Mouse (Mus musculus) liver, embryonic 14.5 days (tissue): ENCODE measurements around the gene Rassf3. TPM values are rescaled to one million over a fixed set of nuclear protein-coding genes. Genes with fewer than 3 reads are reported as not detected.
A peak's percentile ranks its signal among the peaks of the same experiment; 100 is the strongest.

Experiments used
- ATAC-seq: fragments of 200-750 bp; cut with Nextera tagmentation; 2 replicates; pipeline ENCODE4 v1.8.0; 2017; ENCODE audit warnings: moderate number of reproducible peaks, mild to moderate bottlenecking, moderate library complexity; ENCODE audit not compliant: insufficient read depth
- DNase-seq, 3 experiments: peaks; one replicate each; pipeline ENCODE4 v3.0.0-alpha.2; 2012 to 2013; ENCODE audit warnings: low read depth in 3 of 3, low spot score in 3 of 3
- H3K27ac ChIP-seq: fragments of 300-500 bp; sonication (generic); 2 replicates; pipeline ENCODE4 v1.5.1; 2014; ENCODE audit warnings: moderate library complexity, mild to moderate bottlenecking, control low read depth, inconsistent platforms
- H3K27me3 ChIP-seq: fragments of 300-500 bp; sonication (generic); 2 replicates; pipeline ENCODE4 v1.6.1; 2014; ENCODE audit warnings: mild to moderate bottlenecking, low read length, moderate library complexity; ENCODE audit not compliant: control insufficient read depth, insufficient read depth
- H3K36me3 ChIP-seq: fragments of 300-500 bp; sonication (generic); replicated peaks from 2 replicates; pipeline ENCODE4 v1.6.1; 2014; ENCODE audit warnings: low read depth; ENCODE audit not compliant: control insufficient read depth, insufficient read depth
- H3K4me1 ChIP-seq, 2 experiments: fragments of 200-500 bp in 1 of 2; fragments of 300-500 bp in 1 of 2; sonication (generic) in 1 of 2; replicated peaks; 2 replicates each; pipeline ENCODE4 v1.6.1; 2012 to 2014; ENCODE audit warnings: antibody characterized with exemption in 1 of 2, inconsistent platforms in 1 of 2, low read length in 1 of 2; ENCODE audit not compliant: control insufficient read depth in 2 of 2, insufficient read depth in 2 of 2
- H3K4me2 ChIP-seq: fragments of 300-500 bp; sonication (generic); 2 replicates; pipeline ENCODE4 v1.6.1; 2014; ENCODE audit warnings: low read depth, mild to moderate bottlenecking, control low read depth, moderate library complexity
- H3K4me3 ChIP-seq, 2 experiments: fragments of 200-500 bp in 1 of 2; fragments of 300-500 bp in 1 of 2; sonication (generic) in 1 of 2; 2 replicates each; pipeline ENCODE4 v1.5.1; 2012 to 2014; ENCODE audit warnings: low read depth in 2 of 2, low read length in 2 of 2, mild to moderate bottlenecking in 2 of 2, control low read depth in 1 of 2, inconsistent platforms in 1 of 2, moderate library complexity in 1 of 2; ENCODE audit not compliant: insufficient read depth in 1 of 2
- H3K9ac ChIP-seq: fragments of 300-500 bp; sonication (generic); replicated peaks from 2 replicates; pipeline ENCODE4 v1.6.1; 2014; ENCODE audit warnings: mild to moderate bottlenecking, control low read depth, moderate library complexity
- H3K9me3 ChIP-seq: fragments of 300-500 bp; sonication (generic); 2 replicates; pipeline ENCODE4 v1.6.1; 2016; ENCODE audit warnings: low read length, mixed read lengths; ENCODE audit not compliant: control insufficient read depth
- CTCF ChIP-seq: IDR thresholded peaks from 2 replicates; pipeline ENCODE4 v1.5.1; 2016; ENCODE audit warnings: antibody characterized with exemption, low read depth, control low read depth
- EP300 ChIP-seq: IDR thresholded peaks from 2 replicates; pipeline ENCODE4 v1.6.1; 2016; ENCODE audit warnings: antibody characterized with exemption, low read depth
- WGBS: fragments of 180-500 bp; shearing (Covaris S2); extraction: QIAGEN DNeasy Blood & Tissue Kit; methylation state at CpG from one replicate; pipeline ENCODE4 v1.1.7; 2014; ENCODE audit not compliant: insufficient replicate concordance; 5-methylcytosine and 5-hydroxymethylcytosine counted together
- polyA plus RNA-seq, 2 experiments: library from polyadenylated mRNA; depleted of rRNA in 1 of 2; stranded (reverse) in 1 of 2; unstranded in 1 of 2; fragments of >200 nt; fragmentation: Nextera tagmentation in 1 of 2; extraction: Ambion mirVana in 1 of 2; gene quantifications; 2 replicates each; pipeline versions ENCODE4 v1.2.1 to v1.2.3; 2012 to 2014

Rassf3 gene
- polyA plus RNA-seq, 2 experiments = 7.9 to 8.6 TPM

DNA sequence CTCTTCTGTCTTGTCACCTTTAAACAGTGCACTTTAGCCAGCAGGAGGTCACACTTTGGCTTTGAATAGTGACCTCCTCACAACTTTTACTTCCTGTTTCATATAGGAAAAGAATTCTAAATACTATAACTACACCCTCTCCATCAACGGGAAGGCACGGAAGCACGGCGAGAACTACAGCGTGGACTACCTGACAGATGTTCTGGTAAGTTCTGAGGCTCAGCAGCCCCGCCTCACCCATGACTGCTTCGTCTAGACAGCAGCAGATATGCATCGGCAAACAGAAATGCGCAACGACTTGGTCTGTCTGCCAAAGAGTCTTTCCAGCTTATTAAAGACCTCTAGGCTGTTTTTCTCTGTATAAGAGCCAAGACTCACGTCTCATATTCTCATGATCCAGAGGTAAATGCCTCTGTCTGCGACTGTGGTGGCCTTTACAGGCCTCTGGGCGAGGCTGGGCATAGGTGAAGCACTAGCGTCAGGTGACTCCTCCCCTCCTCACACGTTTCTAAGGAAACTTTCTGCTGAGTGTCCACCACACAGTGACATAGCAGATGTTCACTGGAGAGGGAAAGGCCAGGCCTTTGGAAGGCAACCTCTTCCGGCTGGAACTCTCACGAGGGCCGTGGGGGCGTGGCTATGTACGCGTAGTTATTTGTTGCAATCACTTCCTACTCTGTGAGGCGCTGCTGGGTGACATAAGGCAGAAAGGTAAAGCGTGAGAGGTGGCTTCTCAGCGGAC is 99.4 kb downstream of the Rassf3 start:
- no peak overlapping the region for H3K4me3 ChIP-seq
- H3K36me3 ChIP-seq = peaks cover 6% of the 10 kb centered on the region
- no peak overlapping the region for H3K9ac ChIP-seq
- no peak for ATAC-seq
- H3K9me3 ChIP-seq = no peaks in the 10 kb centered on the region
- H3K27ac ChIP-seq = no peak overlapping the region
- TF ChIP-seq CTCF (no peak), EP300 (no peak)
- no peak overlapping the region for H3K4me2 ChIP-seq
- 83% methylated on average over 24 of the region's 24 CpGs for WGBS
- no peak for DNase-seq
- peaks cover 6 to 17% of the 10 kb centered on the region in 2 experiments for H3K4me1 ChIP-seq
- H3K27me3 ChIP-seq = no peaks in the 10 kb centered on the region

DNA sequence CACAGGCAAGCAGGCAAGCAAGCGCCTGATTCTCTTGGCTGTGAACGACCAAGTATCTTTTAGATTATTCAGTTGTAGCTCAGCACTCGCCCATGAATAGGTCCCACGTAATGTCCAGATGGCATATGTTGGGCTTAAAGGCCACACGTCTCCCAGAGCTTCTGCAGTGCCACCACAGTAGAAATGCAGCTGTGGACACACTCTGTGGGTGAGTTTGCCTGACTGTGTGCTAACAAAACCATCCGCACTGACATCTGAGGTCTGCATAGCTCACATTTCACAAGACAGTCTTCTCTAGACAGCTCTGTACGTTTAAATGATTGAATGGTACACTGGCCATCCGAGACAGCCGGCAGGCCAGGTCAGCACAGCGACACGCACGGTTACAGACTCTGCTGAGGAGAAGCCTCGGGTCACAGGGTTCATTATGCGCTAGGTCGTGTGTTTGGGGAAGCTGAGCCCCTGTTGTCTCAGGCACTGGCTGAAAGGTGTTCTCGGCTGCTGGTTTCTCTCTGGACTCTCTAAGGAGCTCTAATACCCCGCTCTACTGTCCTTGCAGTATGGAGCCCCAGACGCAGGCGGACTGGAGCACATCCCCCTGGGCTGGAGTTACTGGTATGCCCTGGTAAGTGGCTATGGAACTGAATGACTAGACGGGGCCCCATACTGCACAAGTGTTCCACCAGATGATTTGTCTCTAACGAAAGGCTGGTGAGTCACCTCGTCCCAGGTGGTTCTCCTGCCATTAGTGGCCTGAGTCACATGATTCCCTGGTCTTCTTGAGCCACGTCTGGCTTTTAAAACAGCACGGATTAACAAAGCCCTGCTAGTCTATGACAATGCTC is 100.3 kb downstream of the Rassf3 start:
- Histone ChIP-seq H3K4me1 (peaks cover 6 to 17% of the 10 kb centered on the region in 2 experiments), H3K27me3 (no peaks in the 10 kb centered on the region), H3K27ac (no peak overlapping the region), H3K36me3 (peaks cover 6% of the 10 kb centered on the region), H3K4me2 (no peak overlapping the region; the same call in 1 of the 2 replicates), H3K9ac (no peak overlapping the region), H3K4me3 (no peak overlapping the region), H3K9me3 (no peaks in the 10 kb centered on the region)
- no peak for TF ChIP-seq EP300
- TF ChIP-seq CTCF = no peak
- DNase-seq = no peak
- 77% methylated on average over 24 of the region's 24 CpGs for WGBS
- no peak for ATAC-seq

- H3K9me3 ChIP-seq = no peaks in the 10 kb centered on the region
- WGBS = 28% methylated on average over 17 of the region's 17 CpGs
- H3K4me3 ChIP-seq = no peak overlapping the region
- peak in 2 of 3 experiments; percentile 25 to 48 for DNase-seq
- peak; percentile 79 for ATAC-seq
- H3K4me2 ChIP-seq = peak overlapping the region; percentile 54
- H3K27me3 ChIP-seq = no peaks in the 10 kb centered on the region
- H3K27ac ChIP-seq = no peak overlapping the region; the same call in 1 of the 2 replicates
- TF ChIP-seq CTCF (no peak), EP300 (no peak)
- peaks cover 4% of the 10 kb centered on the region for H3K36me3 ChIP-seq
- H3K4me1 ChIP-seq = peaks cover 6 to 17% of the 10 kb centered on the region in 2 experiments
- H3K9ac ChIP-seq = peak overlapping the region; percentile 37; the same call in 1 of the 2 replicates
Measured at GRCm38 (mm10) chr10:121374693-121375620, 101.2 kb downstream of the Rassf3 start.

DNA sequence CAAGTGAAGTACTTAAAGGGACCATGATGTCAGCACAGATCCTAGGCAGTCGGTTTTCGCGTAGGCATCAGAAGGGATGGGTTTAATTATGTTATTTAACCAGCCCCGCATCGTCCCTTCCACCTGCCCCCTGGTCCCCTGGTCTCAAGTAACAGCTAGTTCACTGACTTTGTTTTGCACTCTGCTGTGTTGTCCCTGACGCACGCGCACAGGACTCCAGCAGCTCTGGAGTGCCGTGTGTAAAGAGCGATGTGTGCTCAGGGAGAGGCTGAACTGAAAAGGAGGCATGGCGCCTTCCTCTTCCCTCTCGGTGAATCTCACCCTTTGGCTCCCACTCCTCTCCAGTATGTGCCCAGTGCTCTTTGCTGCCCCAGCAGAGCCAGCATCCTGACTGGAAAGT is 102.1 kb downstream of the Rassf3 start:
- H3K27ac ChIP-seq = no peak overlapping the region
- no peak for ATAC-seq
- no peaks in the 10 kb centered on the region for H3K27me3 ChIP-seq
- no peak overlapping the region for H3K4me3 ChIP-seq
- no peak overlapping the region for H3K4me2 ChIP-seq
- H3K36me3 ChIP-seq = no peaks in the 10 kb centered on the region; the same call in none of the 2 replicates
- H3K9me3 ChIP-seq = no peaks in the 10 kb centered on the region
- WGBS = 85% methylated on average over 12 of the region's 12 CpGs
- DNase-seq = no peak
- H3K9ac ChIP-seq = no peak overlapping the region
- peaks cover 6 to 17% of the 10 kb centered on the region in 2 experiments for H3K4me1 ChIP-seq
- TF ChIP-seq EP300 (no peak), CTCF (no peak)
